Mouse (Mus musculus) ES-E14 (cell line): ENCODE data around the gene Chga.

Source experiments
- MAFK ChIP-seq: IDR thresholded peaks from 2 replicates; pipeline ENCODE4 v1.6.1; 2014; ENCODE audit warnings: mild to moderate bottlenecking, low read depth, low read length, inconsistent platforms; ENCODE audit not compliant: insufficient read depth
- ZC3H11A ChIP-seq: IDR thresholded peaks from 2 replicates; pipeline ENCODE4 v1.6.1; 2012; ENCODE audit warnings: low read depth, mild to moderate bottlenecking, inconsistent platforms, low read length, borderline replicate concordance

DNA sequence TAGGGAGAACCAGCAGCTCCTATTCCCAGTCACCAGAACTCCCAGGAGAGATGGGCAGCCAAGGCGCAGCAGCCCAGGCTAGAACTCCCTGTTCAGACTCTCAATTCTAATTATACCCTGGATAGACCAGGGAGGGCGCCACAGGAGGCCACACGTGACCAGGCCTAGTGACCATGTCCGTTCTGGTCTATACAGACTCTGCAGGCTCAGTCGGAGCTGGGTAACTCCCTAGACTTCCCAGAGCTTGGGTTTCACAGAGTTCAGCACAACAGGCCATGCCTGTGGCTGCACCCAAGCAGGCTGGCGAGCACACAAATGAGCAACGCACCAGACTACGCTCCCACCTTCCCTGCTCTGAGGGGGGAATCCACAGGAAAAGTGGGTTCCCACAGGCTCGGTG, 39.9 kb downstream of the Chga start:
- no peak for TF ChIP-seq MAFK
- no peak for TF ChIP-seq ZC3H11A
